Mouse (Mus musculus) urinary bladder, postnatal 0 days (tissue): ENCODE measurements around the gene Anks1. TPM values are rescaled to one million over a fixed set of nuclear protein-coding genes. Genes with fewer than 3 reads are reported as not detected.

ENCODE experiments used
- polyA plus RNA-seq: library from polyadenylated mRNA; unstranded; fragments of >200 nt; fragmentation: Nextera tagmentation; extraction: Ambion mirVana; gene quantifications from 2 replicates; pipeline ENCODE4 v1.2.1, GENCODE M21; 2015

The Anks1 gene
- 17.7 and 19.4 TPM in 2 replicates for polyA plus RNA-seq

DNA sequence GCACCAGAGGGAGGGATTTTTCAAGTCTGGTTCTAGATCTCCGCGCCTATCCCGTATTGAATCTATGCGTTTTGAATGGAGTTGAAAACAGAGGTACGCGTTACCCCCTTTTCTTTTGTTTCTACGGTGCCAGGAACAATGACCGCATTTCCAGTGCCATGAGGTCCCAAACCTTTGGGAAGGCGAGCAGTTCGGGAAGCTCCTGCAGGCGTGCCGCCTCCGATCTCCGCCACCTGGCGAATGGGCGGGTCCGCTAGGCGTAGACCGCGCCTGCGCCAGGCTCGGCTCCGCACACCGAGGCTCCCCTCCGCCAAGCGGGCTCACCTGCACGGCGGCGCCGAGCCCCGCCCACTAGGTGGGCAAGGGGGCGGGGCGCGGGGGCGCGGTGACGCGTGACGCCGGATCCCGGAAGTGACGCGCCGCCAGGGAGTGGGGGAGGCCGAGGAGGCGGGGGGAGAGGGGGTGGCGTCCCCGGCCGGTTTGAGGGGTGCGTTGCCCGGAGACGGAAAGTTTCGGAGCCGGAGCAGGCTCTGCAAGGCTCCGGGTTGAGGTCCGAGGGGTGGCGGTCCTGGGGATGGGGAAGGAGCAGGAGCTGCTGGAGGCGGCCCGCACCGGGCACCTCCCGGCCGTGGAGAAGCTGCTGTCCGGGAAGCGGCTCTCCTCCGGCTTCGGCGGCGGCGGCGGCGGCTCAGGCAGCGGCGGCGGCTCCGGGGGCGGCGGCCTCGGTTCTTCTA is at the start of gene Anks1:
Anks1 (plus strand) TSS at position 419 of the 734 bp plus-strand sequence.

DNA sequence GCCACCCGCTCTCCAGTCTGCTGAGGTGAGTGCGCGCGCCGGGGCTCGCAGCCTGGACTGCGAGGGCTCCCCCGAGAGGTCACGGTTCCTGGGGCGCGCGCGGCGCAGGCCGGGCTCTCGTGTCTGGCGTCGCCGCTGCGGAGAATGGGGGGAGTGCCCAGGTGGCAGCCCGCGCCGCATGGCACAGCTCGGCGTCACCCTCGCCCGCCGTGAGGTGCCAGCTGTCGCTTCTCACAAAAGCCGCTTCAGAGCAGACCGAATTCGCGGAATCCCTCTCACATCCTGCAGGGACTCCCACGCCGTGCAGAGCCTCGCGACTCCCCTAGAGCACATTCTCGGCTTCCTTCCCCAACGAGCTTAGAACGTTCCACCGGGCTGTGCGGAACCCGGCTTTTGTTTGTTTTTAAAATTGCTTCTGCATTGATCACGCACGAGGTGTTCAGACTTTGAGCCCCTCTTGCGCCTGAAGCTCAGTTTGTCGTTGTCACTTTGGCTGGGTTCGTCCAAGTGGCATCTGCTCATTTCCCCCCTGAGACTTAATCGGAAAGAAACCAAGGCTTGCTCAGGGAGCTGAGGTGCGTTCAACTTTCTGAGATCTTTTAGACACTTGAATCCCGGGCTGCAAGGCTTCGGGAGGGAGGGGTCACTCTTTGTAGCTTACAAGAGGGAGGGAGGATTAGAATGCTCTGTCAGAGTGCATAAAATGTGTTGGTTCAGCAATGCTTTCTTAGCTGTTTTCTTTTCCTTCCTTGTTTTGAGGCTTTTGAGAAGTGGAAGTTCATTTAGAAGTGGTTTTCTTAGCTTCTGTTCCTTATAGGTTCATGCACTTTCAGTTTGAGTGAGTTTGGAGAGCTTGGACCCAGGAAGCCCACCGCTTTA is 755 bp downstream of the Anks1 start, which contains the start of gene Taf11:
Taf11 (minus strand) TSS at position 223 of the 879 bp plus-strand sequence.

DNA sequence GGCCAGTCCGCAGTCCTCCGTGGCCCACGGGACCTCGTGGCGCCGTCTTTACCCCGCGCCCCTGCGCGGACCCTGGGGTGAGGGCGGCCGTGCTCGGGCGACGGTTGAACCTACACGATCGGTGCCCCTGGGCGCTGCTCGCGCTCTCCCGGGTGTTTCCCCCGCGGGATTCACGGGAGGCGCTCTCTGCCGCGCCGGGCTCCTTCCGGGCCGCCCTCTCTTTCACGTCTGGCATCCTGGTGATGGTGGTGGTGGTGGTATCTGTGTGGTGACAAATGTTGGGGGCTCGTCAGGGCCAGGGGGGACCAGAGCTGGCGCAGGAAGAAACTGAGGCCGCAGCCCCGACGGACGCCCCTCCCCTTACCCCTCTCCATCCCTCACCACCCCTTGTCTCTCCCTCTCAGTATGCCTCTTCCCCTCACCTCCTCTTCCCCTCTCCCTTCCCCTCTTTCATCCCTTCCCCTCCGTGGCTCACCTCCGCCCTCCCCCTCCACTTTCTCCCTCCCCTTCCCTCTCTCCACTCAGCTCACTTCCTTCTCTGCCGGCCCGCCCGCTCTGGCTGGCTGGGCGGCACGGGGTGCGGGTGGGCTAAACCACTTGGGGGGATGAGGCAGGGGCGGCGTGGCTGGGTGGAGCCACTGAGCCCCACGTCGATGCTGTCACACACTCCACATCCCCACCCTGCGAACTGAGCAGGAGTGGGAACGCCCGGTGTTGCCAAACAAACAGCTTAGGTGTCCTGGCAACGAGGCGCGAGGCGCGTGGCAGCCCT is 171.1 kb downstream of the Anks1 start, which contains the start of gene Tcp11:
Tcp11 (minus strand) TSS at position 595 of the 772 bp plus-strand sequence.

Other genes starting within 250 kb of the Anks1 start
- 0.15 TPM in 1 of 2 replicates, not detected in the other for gene Spdef, start 180.4 kb upstream of the Anks1 start, polyA plus RNA-seq
- gene D17Wsu92e, start 88.7 kb upstream of the Anks1 start, polyA plus RNA-seq = 12.7 and 13.7 TPM in 2 replicates
- gene Snrpc, start 71.2 kb upstream of the Anks1 start, polyA plus RNA-seq = 180 and 188 TPM in 2 replicates
- gene Uhrf1bp1, start 52.9 kb upstream of the Anks1 start, polyA plus RNA-seq = 1.6 and 1.8 TPM in 2 replicates
- 32.5 and 39.3 TPM in 2 replicates for gene Taf11, start 538 bp downstream of the Anks1 start, polyA plus RNA-seq
- gene Tcp11, start 171.3 kb downstream of the Anks1 start, polyA plus RNA-seq = 0.30 and 0.70 TPM in 2 replicates
- gene Scube3, start 232.8 kb downstream of the Anks1 start, polyA plus RNA-seq = 0.83 and 0.88 TPM in 2 replicates